Mouse (Mus musculus) ES-E14 (cell line): ENCODE measurements around the gene Trim33.

Experiments used
- CHD2 ChIP-seq: IDR thresholded peaks from 2 replicates; pipeline ENCODE4 v1.6.1; 2014; ENCODE audit warnings: mild to moderate bottlenecking, low read depth, low read length, inconsistent platforms
- HCFC1 ChIP-seq: IDR thresholded peaks from 2 replicates; pipeline ENCODE4 v1.6.1; 2012; ENCODE audit warnings: low read length, inconsistent platforms, borderline replicate concordance; ENCODE audit not compliant: insufficient read depth
- MAFK ChIP-seq: IDR thresholded peaks from 2 replicates; pipeline ENCODE4 v1.6.1; 2014; ENCODE audit warnings: mild to moderate bottlenecking, low read depth, low read length, inconsistent platforms; ENCODE audit not compliant: insufficient read depth
- ZC3H11A ChIP-seq: IDR thresholded peaks from 2 replicates; pipeline ENCODE4 v1.6.1; 2012; ENCODE audit warnings: low read depth, mild to moderate bottlenecking, inconsistent platforms, low read length, borderline replicate concordance
- ZNF384 ChIP-seq: IDR thresholded peaks from 2 replicates; pipeline ENCODE4 v1.6.1; 2012; ENCODE audit warnings: low read depth, low read length, inconsistent platforms

- TF ChIP-seq ZC3H11A (no peak), CHD2 (no peak), ZNF384 (no peak), MAFK (no peak), HCFC1 (no peak)
Measured at GRCm38 (mm10) chr3:103241524-103241923, 37.6 kb upstream of the Trim33 start.
